Mouse (Mus musculus): ENCODE data around the gene Acot6.

GRCm38 (mm10) chr12:84068986-84069385 lies 31.5 kb upstream of the Acot6 start, which contains the start of gene Acot5:
- TF ChIP-seq ZC3H11A (IDR thresholded peaks at IDR 0.05; ENCODE audit: borderline replicate concordance, low read depth, low read length) (no peak), CHD2 (IDR thresholded peaks at IDR 0.05; ENCODE audit: low read depth, low read length) (no peak), ZNF384 (IDR thresholded peaks at IDR 0.05; ENCODE audit: low read depth, low read length) (no peak)

All from ES-E14 (cell line).